8 mouse cellular contexts compared by ENCODE assay signal in the genomic region with DNA sequence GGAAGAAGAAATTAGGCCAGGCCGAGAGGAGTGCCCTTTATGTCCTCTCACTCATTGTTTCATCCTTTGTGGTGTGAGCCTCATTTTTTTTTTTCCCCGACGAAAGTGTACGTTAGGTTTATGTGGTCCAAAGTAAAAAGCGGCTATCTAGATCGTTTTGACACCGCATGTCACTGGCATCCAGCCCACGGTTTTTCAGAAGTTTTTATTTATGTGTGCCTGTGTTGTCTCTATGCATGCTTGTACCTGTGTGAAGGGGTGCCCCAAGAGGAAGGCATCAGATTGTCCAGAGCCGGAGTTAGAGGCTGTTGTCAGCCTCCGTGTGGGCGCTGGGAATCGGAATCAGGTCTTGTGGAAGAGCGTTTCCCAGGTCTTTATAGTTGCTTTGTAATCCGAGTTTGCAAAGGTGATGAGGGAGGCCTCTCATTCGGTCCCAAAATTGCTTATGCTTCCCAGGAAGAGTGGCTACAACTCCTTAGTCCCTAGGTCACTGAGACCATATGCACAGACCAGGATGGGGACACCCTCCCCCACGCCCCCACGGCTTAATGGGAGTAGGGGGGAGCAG. TPM values are rescaled to one million over a fixed set of nuclear protein-coding genes. Genes with fewer than 3 reads are reported as not detected.
A peak's percentile ranks its signal among the peaks of the same experiment; 100 is the strongest.
DNase-seq lines count a peak whose midpoint lies in the region; ATAC-seq and TF ChIP-seq lines count a peak whose summit lies in the region.

No protein-coding gene starts in this region.

- H3K79me2 ChIP-seq in C2C12 (ENCODE audit: control insufficient read depth, insufficient read depth), result peaks cover 59% of the 10 kb centered on the region

- peak overlapping the region; percentile 93 for H3K9ac ChIP-seq in embryonic facial prominence, embryonic 11.5 days (replicated peaks; ENCODE audit: low read length)
- peak overlapping the region; percentile 90 for H3K9ac ChIP-seq in intestine, embryonic 15.5 days

- peaks cover 42% of the 10 kb centered on the region for H3K79me3 ChIP-seq in C2C12 (ENCODE audit: low read depth)

- H3K9me3 ChIP-seq in embryonic facial prominence, embryonic 11.5 days (replicated peaks; ENCODE audit: control insufficient read depth, low read length), result no peaks in the 10 kb centered on the region
- H3K9me3 ChIP-seq in intestine, embryonic 15.5 days, result no peaks in the 10 kb centered on the region

- no peak for ATAC-seq in embryonic facial prominence, embryonic 11.5 days (replicated peaks; ENCODE audit: insufficient number of reproducible peaks, low FRiP score, low TSS enrichment, low read depth)
- ATAC-seq in intestine, embryonic 15.5 days, result no peak

- intact Hi-C loops in left cerebral cortex, postnatal 25 days (cut with DNase I), result no loop called here
- intact Hi-C loops in left cerebral cortex, postnatal 14 days (cut with DNase I), result no loop called here

- H3K4me1 ChIP-seq in embryonic facial prominence, embryonic 11.5 days (ENCODE audit: control insufficient read depth, insufficient read depth, low read length), result no peaks in the 10 kb centered on the region
- peaks cover 7% of the 10 kb centered on the region for H3K4me1 ChIP-seq in intestine, embryonic 15.5 days (replicated peaks)

- WGBS in embryonic facial prominence, embryonic 11.5 days, result 5% methylated on average over 17 of the region's 17 CpGs
- 8% methylated on average over 17 of the region's 17 CpGs for WGBS in intestine, embryonic 15.5 days

- H3K27ac ChIP-seq in embryonic facial prominence, embryonic 11.5 days (replicated peaks; ENCODE audit: low read depth, low read length), result peak overlapping the region; percentile 59; the same call in 1 of the 2 replicates
- peak overlapping the region; percentile 79; the same call in 1 of the 2 replicates for H3K27ac ChIP-seq in intestine, embryonic 15.5 days

- H3K36me3 ChIP-seq in C2C12 (ENCODE audit: control insufficient read depth, insufficient read depth), result peaks cover 45% of the 10 kb centered on the region
- H3K36me3 ChIP-seq in embryonic facial prominence, embryonic 11.5 days (replicated peaks; ENCODE audit: control insufficient read depth, insufficient read depth, low read depth, low read length), result no peaks in the 10 kb centered on the region
- peaks cover 10% of the 10 kb centered on the region for H3K36me3 ChIP-seq in intestine, embryonic 15.5 days

- TF ChIP-seq CTCF in C2C12 (IDR thresholded peaks at IDR 0.05; ENCODE audit: control insufficient read depth, insufficient read depth, insufficient read length), result no peak

- H3ac ChIP-seq in C2C12 (ENCODE audit: control insufficient read depth, insufficient read length, low read depth), result peak overlapping the region; percentile 94

- peak overlapping the region; percentile 81 for H3K4me2 ChIP-seq in embryonic facial prominence, embryonic 11.5 days (ENCODE audit: low read depth, low read length)
- peak overlapping the region; percentile 73 for H3K4me2 ChIP-seq in intestine, embryonic 15.5 days (replicated peaks)

- peak; percentile 11 for DNase-seq in embryo, embryonic 11 days
- no peak for DNase-seq in embryo, embryonic 10 days (ENCODE audit: low spot score)
- DNase-seq in embryonic facial prominence, embryonic 11.5 days (ENCODE audit: low spot score), result no peak
- peak; percentile 21 for DNase-seq in neural tube, embryonic 10.5 days (ENCODE audit: extremely low spot score, low spot score)
- DNase-seq in left cerebral cortex, postnatal 25 days (ENCODE audit: low spot score in 2 of 2), result no peak
- no peak for DNase-seq in left cerebral cortex, postnatal 14 days (ENCODE audit: low spot score in 2 of 2)

- peak overlapping the region; percentile 99 for H3K4me3 ChIP-seq in C2C12 (ENCODE audit: insufficient read depth, poor library complexity, severe bottlenecking)
- H3K4me3 ChIP-seq in embryonic facial prominence, embryonic 11.5 days (ENCODE audit: low read depth, low read length), result peak overlapping the region; percentile 91
- peak overlapping the region; percentile 89 for H3K4me3 ChIP-seq in intestine, embryonic 15.5 days (replicated peaks)

- H3K27me3 ChIP-seq in C2C12 (ENCODE audit: control insufficient read depth, insufficient read depth, insufficient read length), result no peaks in the 10 kb centered on the region
- H3K27me3 ChIP-seq in embryonic facial prominence, embryonic 11.5 days (ENCODE audit: control insufficient read depth, insufficient read depth, low read length), result no peaks in the 10 kb centered on the region
- H3K27me3 ChIP-seq in intestine, embryonic 15.5 days (replicated peaks), result peaks cover 4% of the 10 kb centered on the region; the same call in 1 of the 2 replicates

TF ChIP-seq in C2C12, 6 proteins besides CTCF, POLR2A, EP300 and RAD21:
- TF ChIP-seq FOSL1 (IDR thresholded peaks at IDR 0.05; ENCODE audit: insufficient read depth, low read length, poor library complexity, severe bottlenecking) (no peak), MYOD1 (IDR thresholded peaks at IDR 0.05; ENCODE audit: control insufficient read depth, insufficient read length, low read depth) (no peak), CEBPB (IDR thresholded peaks at IDR 0.05; ENCODE audit: low read depth) (no peak), MAX (IDR thresholded peaks at IDR 0.05) (no peak), USF1 (IDR thresholded peaks at IDR 0.05; ENCODE audit: low read depth) (no peak), MYOG (IDR thresholded peaks at IDR 0.05; ENCODE audit: control insufficient read depth, extremely low read depth, insufficient read length) (no peak)

RNA-seq across cellular contexts. Expression of a gene that starts 0.9 kb away (rescaled TPM):
- polyA plus RNA-seq in C2C12 (2012; fragmentation: generic; extraction: Trizol), result 117 TPM
- 280 and 283 TPM in 2 replicates for polyA plus RNA-seq in embryonic facial prominence, embryonic 11.5 days (2014; fragmentation: Nextera tagmentation; extraction: Ambion mirVana)
- 131 and 147 TPM in 2 replicates for polyA plus RNA-seq in intestine, embryonic 15.5 days (2015; fragmentation: Nextera tagmentation; extraction: Ambion mirVana)
- 100 to 1,000 TPM; 112 to 123 TPM for total RNA-seq in left cerebral cortex, postnatal 25 days (2021)
- total RNA-seq in left cerebral cortex, postnatal 14 days (2021), result 100 to 1,000 TPM; 123 to 129 TPM

RNA-seq across cellular contexts. Expression of a gene that starts 18.6 kb away (rescaled TPM):
- 17.7 TPM for polyA plus RNA-seq in C2C12 (2012; fragmentation: generic; extraction: Trizol)
- polyA plus RNA-seq in embryonic facial prominence, embryonic 11.5 days (2014; fragmentation: Nextera tagmentation; extraction: Ambion mirVana), result 64.7 and 74.5 TPM in 2 replicates
- 93.9 and 98.6 TPM in 2 replicates for polyA plus RNA-seq in intestine, embryonic 15.5 days (2015; fragmentation: Nextera tagmentation; extraction: Ambion mirVana)
- 1 to 10 TPM; 4.1 to 4.7 TPM for total RNA-seq in left cerebral cortex, postnatal 25 days (2021)
- 1 to 10 TPM; 6.1 to 7.9 TPM for total RNA-seq in left cerebral cortex, postnatal 14 days (2021)

Comparison
In these comparisons a context has a peak if more than half of its experiments do, and no peak if none do; other contexts are left out.
1. DNase-seq: peak in embryo, embryonic 11 days (single experiment) and neural tube, embryonic 10.5 days (single experiment); none in embryo, embryonic 10 days (single experiment), embryonic facial prominence, embryonic 11.5 days (single experiment), left cerebral cortex, postnatal 25 days (0 of 2) and left cerebral cortex, postnatal 14 days (0 of 2).
2. Peak in every context shown above with its lines, with median percentiles within 50 percentile points of each other: H3K4me3 ChIP-seq.